Mouse (Mus musculus) left cerebral cortex, postnatal 4 days (tissue): ENCODE measurements at regions not wholly inside any gene's neighbourhood (a gene's known extent, or its start where the extent isn't known, plus 50 kb on each side); places are given as distances from the start of the nearest gene placed in this dataset.

Experiments
- DNase-seq: peaks from one replicate; pipeline ENCODE4 v3.0.0-alpha.2; 2022
- intact Hi-C: fragments of 180-260 bp; cut with DNase I; formaldehyde crosslinking; loops from one replicate; pipeline ENCODE4 v1.15.1; 2025

GRCm38 (mm10) chr4:12837097-12837426, 665.2 kb upstream of the Fam92a start:
- no peak for DNase-seq
- intact Hi-C loops, result no loop called here

- intact Hi-C loops, result no loop called here
Measured at GRCm38 (mm10) chr4:12836326-12837096, 664.7 kb upstream of the Fam92a start.

GRCm38 (mm10) chr4:12826419-12826818, 654.6 kb upstream of the Fam92a start:
- intact Hi-C loops, result no loop called here

More at GRCm38 (mm10) chr4:12836326-12837096, 664.7 kb upstream of the Fam92a start:
- DNase-seq, result no peak

GRCm38 (mm10) chr4:12814251-12814650, 642.4 kb upstream of the Fam92a start:
- DNase-seq, result no peak
- intact Hi-C loops, result no loop called here

More at GRCm38 (mm10) chr4:12826419-12826818, 654.6 kb upstream of the Fam92a start:
- DNase-seq, result no peak

GRCm38 (mm10) chr4:12801186-12801585, 629.4 kb upstream of the Fam92a start:
- intact Hi-C loops, result no loop called here
- DNase-seq, result no peak

GRCm38 (mm10) chr4:12799564-12799963, 627.7 kb upstream of the Fam92a start:
- intact Hi-C loops, result no loop called here
- DNase-seq, result no peak

GRCm38 (mm10) chr4:12792764-12793422, 621.1 kb upstream of the Fam92a start:
- intact Hi-C loops, result no loop called here
- DNase-seq, result no peak

- intact Hi-C loops, result no loop called here
- DNase-seq, result no peak
Measured at GRCm38 (mm10) chr4:12791786-12792674, 620.2 kb upstream of the Fam92a start.

GRCm38 (mm10) chr4:12785840-12786239, 614.0 kb upstream of the Fam92a start:
- intact Hi-C loops, result no loop called here

GRCm38 (mm10) chr4:12784479-12784878, 612.7 kb upstream of the Fam92a start:
- peak; percentile 19 for DNase-seq
- intact Hi-C loops, result no loop called here

More at GRCm38 (mm10) chr4:12785840-12786239, 614.0 kb upstream of the Fam92a start:
- no peak for DNase-seq

GRCm38 (mm10) chr4:12784068-12784467, 612.3 kb upstream of the Fam92a start:
- intact Hi-C loops, result no loop called here
- DNase-seq, result no peak

GRCm38 (mm10) chr4:12781969-12782904, 610.4 kb upstream of the Fam92a start:
- DNase-seq, result no peak
- intact Hi-C loops, result no loop called here

- DNase-seq, result no peak
- intact Hi-C loops, result no loop called here
Measured at GRCm38 (mm10) chr4:12780254-12780653, 608.4 kb upstream of the Fam92a start.

- intact Hi-C loops, result no loop called here
- no peak for DNase-seq
Measured at GRCm38 (mm10) chr4:12779211-12779610, 607.4 kb upstream of the Fam92a start.

GRCm38 (mm10) chr4:12778163-12778562, 606.3 kb upstream of the Fam92a start:
- intact Hi-C loops, result no loop called here
- DNase-seq, result no peak

GRCm38 (mm10) chr4:12776217-12776578, 604.4 kb upstream of the Fam92a start:
- intact Hi-C loops, result no loop called here

GRCm38 (mm10) chr4:12775524-12776216, 603.9 kb upstream of the Fam92a start:
- DNase-seq, result no peak
- intact Hi-C loops, result no loop called here

More at GRCm38 (mm10) chr4:12776217-12776578, 604.4 kb upstream of the Fam92a start:
- DNase-seq, result no peak

GRCm38 (mm10) chr4:12775090-12775489, 603.3 kb upstream of the Fam92a start:
- intact Hi-C loops, result no loop called here
- no peak for DNase-seq

- intact Hi-C loops, result no loop called here
- peak; percentile 16 for DNase-seq
Measured at GRCm38 (mm10) chr4:12774671-12775070, 602.9 kb upstream of the Fam92a start.

GRCm38 (mm10) chr4:12773201-12773600, 601.4 kb upstream of the Fam92a start:
- no peak for DNase-seq
- intact Hi-C loops, result no loop called here
